Mouse (Mus musculus): ENCODE results near the gene Olfr466. TPM values are rescaled to one million over a fixed set of nuclear protein-coding genes. Genes with fewer than 3 reads are reported as not detected.

The Olfr466 gene
- polyA plus RNA-seq (2016; fragmentation: Nextera tagmentation; extraction: Ambion mirVana): not detected in 2 replicates

DNA sequence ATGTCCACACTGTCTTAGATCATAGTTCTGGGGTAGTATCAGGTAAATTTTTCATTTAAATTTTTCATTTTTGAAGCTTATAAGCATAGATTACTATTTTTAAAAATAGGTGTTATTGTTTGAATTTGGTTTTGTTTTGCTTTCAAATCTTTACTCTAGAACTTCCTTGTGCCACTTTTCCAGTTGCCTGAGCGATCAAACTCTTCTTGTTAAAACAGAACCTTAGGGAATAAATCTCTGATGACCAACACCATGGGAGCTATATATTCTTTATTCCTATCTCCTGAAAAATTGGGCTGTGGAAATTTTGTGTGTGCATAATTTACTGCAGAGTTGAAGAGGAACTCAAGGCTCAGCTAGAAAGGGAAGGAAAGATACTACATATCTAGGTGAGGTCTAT is at the start of gene Olfr466:
Gene Olfr466 (plus strand): TSS at position 301 of the 400 bp plus-strand sequence.
- no peaks in the 10 kb centered on the region for H3K27me3 ChIP-seq (ENCODE audit: poor library complexity, severe bottlenecking)
- 74% methylated on average over 1 of the region's 1 CpGs for WGBS
- no peak for DNase-seq (ENCODE audit: extremely low spot score, low spot score)
- H3K9me3 ChIP-seq: 0 out of 2 replicates have a peak, but pooled peaks cover 4% of the 10 kb centered on the region
- no peak within 1 kb of the TSS for H3K27ac ChIP-seq
- H3K36me3 ChIP-seq (replicated peaks): no peaks in the 10 kb centered on the region
- H3K4me3 ChIP-seq: no peak within 1 kb of the TSS
- H3K4me1 ChIP-seq: no peaks in the 10 kb centered on the region

DNA sequence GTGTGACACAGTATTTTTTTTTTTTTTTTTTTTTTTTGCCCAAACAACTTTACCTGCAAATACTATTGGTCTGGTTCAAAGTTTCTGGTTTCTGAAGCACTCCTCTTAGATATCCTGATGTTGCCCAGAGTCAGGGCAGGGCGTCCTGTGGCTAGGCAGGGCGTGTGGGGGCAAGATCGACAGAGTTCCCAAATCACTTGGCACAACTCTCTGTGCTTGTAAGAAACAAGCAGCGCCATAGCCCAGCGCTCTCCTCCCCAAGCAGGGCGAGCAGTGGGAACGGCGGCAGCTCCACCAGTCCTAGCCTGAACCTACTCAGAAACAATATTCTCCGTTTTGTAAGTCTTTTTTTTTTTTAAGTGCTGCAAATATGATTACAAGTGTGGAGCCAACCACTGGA is 49.4 kb upstream of the Olfr466 start:
- no peak overlapping the region for H3K27ac ChIP-seq
- 94% methylated on average over 9 of the region's 9 CpGs for WGBS

GRCm38 (mm10) chr13:65101232-65101631 is 48.8 kb upstream of the Olfr466 start:
- Histone ChIP-seq H3K36me3 (replicated peaks) (peaks cover 27% of the 10 kb centered on the region), H3K27ac (no peak overlapping the region), H3K27me3 (ENCODE audit: poor library complexity, severe bottlenecking) (no peaks in the 10 kb centered on the region), H3K4me3 (no peak overlapping the region), H3K9me3 (peaks cover 66% of the 10 kb centered on the region), H3K4me1 (no peaks in the 10 kb centered on the region)
- DNase-seq (ENCODE audit: extremely low spot score, low spot score): no peak
- WGBS: 92% methylated on average over 3 of the region's 3 CpGs

More for the DNA sequence above, 49.4 kb upstream of the Olfr466 start:
- H3K4me3 ChIP-seq: no peak overlapping the region
- DNase-seq (ENCODE audit: extremely low spot score, low spot score): no peak
- H3K9me3 ChIP-seq: peaks cover 60% of the 10 kb centered on the region
- no peaks in the 10 kb centered on the region for H3K27me3 ChIP-seq (ENCODE audit: poor library complexity, severe bottlenecking)
- H3K36me3 ChIP-seq (replicated peaks): peaks cover 28% of the 10 kb centered on the region
- no peaks in the 10 kb centered on the region for H3K4me1 ChIP-seq

DNA sequence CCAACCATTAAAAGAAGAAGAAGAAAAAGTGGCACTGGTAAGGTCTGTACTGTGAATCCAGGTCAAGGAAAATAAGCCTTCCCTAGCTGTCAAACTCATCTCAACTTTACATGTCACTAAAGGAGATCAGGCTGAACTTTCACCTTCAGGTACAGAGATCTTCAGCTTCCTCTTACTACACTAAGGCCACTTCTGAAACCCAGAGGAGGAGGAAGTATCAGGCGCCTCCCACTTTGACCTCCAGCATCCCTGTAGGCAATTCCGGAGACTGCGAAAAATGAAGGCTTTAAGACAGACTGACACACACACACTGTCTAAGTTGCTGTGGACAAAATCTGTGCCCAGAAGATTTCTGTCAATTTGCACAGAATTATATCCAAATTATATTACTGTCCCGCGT is 38.1 kb upstream of the Olfr466 start:
- WGBS: 1% methylated on average over 5 of the region's 5 CpGs
- H3K36me3 ChIP-seq (replicated peaks): peaks cover 16% of the 10 kb centered on the region
- H3K27me3 ChIP-seq (ENCODE audit: poor library complexity, severe bottlenecking): no peaks in the 10 kb centered on the region
- H3K27ac ChIP-seq: peak overlapping the region; percentile 92
- peaks cover 15% of the 10 kb centered on the region for H3K4me1 ChIP-seq
- peak; percentile 15 for DNase-seq (ENCODE audit: extremely low spot score, low spot score)
- peak overlapping the region; percentile 87 for H3K4me3 ChIP-seq
- peaks cover 16% of the 10 kb centered on the region for H3K9me3 ChIP-seq

- Histone ChIP-seq H3K4me3 (peak within 1 kb of the TSS; percentile 87), H3K36me3 (replicated peaks) (peaks cover 12% of the 10 kb centered on the region), H3K9me3 (peaks cover 10% of the 10 kb centered on the region), H3K4me1 (peaks cover 15% of the 10 kb centered on the region), H3K27me3 (ENCODE audit: poor library complexity, severe bottlenecking) (no peaks in the 10 kb centered on the region), H3K27ac (peak within 1 kb of the TSS; percentile 92)
- DNase-seq (ENCODE audit: extremely low spot score, low spot score): peak; percentile 87
- WGBS: under 1% methylated on average over 60 of the region's 60 CpGs
Observed at GRCm38 (mm10) chr13:65112459-65113110, 37.5 kb upstream of the Olfr466 start, which contains the start of gene Mfsd14b. Gene Mfsd14b, minus strand, starts transcription at chr13:65112975.

GRCm38 (mm10) chr13:65113239-65113638 is 36.8 kb upstream of the Olfr466 start:
- no peak for DNase-seq (ENCODE audit: extremely low spot score, low spot score)
- Histone ChIP-seq H3K4me3 (peak overlapping the region; percentile 87), H3K27me3 (ENCODE audit: poor library complexity, severe bottlenecking) (no peaks in the 10 kb centered on the region), H3K36me3 (replicated peaks) (peaks cover 8% of the 10 kb centered on the region), H3K9me3 (peaks cover 5% of the 10 kb centered on the region; the same call in 1 of the 2 replicates), H3K27ac (peak overlapping the region; percentile 92), H3K4me1 (peaks cover 15% of the 10 kb centered on the region)
- WGBS: 61% methylated on average over 3 of the region's 3 CpGs

- DNase-seq (ENCODE audit: extremely low spot score, low spot score): no peak
- no peak overlapping the region for H3K27ac ChIP-seq
- WGBS: 75% methylated on average over 3 of the region's 3 CpGs
- no peaks in the 10 kb centered on the region for H3K9me3 ChIP-seq
- no peaks in the 10 kb centered on the region for H3K27me3 ChIP-seq (ENCODE audit: poor library complexity, severe bottlenecking)
- H3K4me3 ChIP-seq: no peak overlapping the region
- H3K36me3 ChIP-seq (replicated peaks): no peaks in the 10 kb centered on the region
- H3K4me1 ChIP-seq: no peaks in the 10 kb centered on the region
Observed at GRCm38 (mm10) chr13:65120984-65121383, 29.1 kb upstream of the Olfr466 start.

- H3K27ac ChIP-seq: no peak overlapping the region
- H3K4me1 ChIP-seq: no peaks in the 10 kb centered on the region
- no peak overlapping the region for H3K4me3 ChIP-seq
- no peak for DNase-seq (ENCODE audit: extremely low spot score, low spot score)
- no peaks in the 10 kb centered on the region for H3K36me3 ChIP-seq (replicated peaks)
- H3K9me3 ChIP-seq: no peaks in the 10 kb centered on the region
- H3K27me3 ChIP-seq (ENCODE audit: poor library complexity, severe bottlenecking): no peaks in the 10 kb centered on the region
- WGBS: 97% methylated on average over 1 of the region's 1 CpGs
Observed at GRCm38 (mm10) chr13:65122111-65122510, 27.9 kb upstream of the Olfr466 start.

DNA sequence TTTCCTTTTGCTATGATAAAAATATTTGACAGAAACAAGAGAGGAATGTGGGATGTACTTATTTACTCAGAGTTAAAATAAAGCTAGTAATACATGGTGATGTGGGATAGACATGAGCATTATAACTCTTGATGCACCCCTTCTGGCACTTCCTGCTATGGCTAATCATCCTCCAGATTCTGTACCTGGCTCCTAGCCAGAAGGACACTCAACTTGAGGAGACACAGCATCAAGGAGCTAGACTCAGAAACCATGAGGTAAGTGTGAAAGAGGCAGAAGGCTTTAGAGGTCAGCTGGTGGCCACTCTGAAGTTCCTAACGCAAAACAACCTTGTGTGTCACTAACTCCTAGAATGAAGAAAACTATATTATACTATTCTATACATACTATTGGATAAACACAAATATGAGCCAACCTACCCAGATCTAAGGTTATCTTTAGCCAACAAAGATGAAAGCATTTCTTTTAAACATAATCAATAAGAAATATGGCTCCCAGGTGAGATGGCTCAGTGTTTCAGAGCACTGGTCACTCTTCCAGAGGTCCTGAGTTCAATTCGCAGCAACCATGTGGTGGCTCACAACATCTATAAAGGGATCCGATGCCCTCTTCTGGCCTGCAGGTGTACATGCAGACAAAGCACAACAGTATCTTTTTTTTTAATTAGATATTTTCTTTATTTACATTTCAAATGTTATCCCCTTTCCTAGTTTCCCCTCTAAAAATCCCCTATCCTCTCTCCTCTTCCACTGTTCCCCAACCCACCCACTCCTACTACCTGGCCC is 22.8 kb upstream of the Olfr466 start:
- H3K4me1 ChIP-seq: no peaks in the 10 kb centered on the region
- no peak overlapping the region for H3K27ac ChIP-seq
- WGBS: 69% methylated on average over 3 of the region's 3 CpGs
- DNase-seq (ENCODE audit: extremely low spot score, low spot score): no peak
- no peaks in the 10 kb centered on the region for H3K36me3 ChIP-seq (replicated peaks)
- H3K4me3 ChIP-seq: no peak overlapping the region
- no peaks in the 10 kb centered on the region for H3K27me3 ChIP-seq (ENCODE audit: poor library complexity, severe bottlenecking)
- H3K9me3 ChIP-seq: 0 out of 2 replicates have a peak, but pooled peaks cover 2% of the 10 kb centered on the region

GRCm38 (mm10) chr13:65137789-65138188 is 12.3 kb upstream of the Olfr466 start, which contains the start of gene Olfr465-ps1:
Gene Olfr465-ps1, plus strand, starts transcription at chr13:65138089.
- 89% methylated on average over 4 of the region's 4 CpGs for WGBS
- no peaks in the 10 kb centered on the region for H3K4me1 ChIP-seq
- H3K9me3 ChIP-seq: peaks cover 2% of the 10 kb centered on the region; the same call in 1 of the 2 replicates
- H3K36me3 ChIP-seq (replicated peaks): no peaks in the 10 kb centered on the region
- H3K27me3 ChIP-seq (ENCODE audit: poor library complexity, severe bottlenecking): no peaks in the 10 kb centered on the region
- no peak for DNase-seq (ENCODE audit: extremely low spot score, low spot score)
- no peak within 1 kb of the TSS for H3K4me3 ChIP-seq
- no peak within 1 kb of the TSS for H3K27ac ChIP-seq

DNA sequence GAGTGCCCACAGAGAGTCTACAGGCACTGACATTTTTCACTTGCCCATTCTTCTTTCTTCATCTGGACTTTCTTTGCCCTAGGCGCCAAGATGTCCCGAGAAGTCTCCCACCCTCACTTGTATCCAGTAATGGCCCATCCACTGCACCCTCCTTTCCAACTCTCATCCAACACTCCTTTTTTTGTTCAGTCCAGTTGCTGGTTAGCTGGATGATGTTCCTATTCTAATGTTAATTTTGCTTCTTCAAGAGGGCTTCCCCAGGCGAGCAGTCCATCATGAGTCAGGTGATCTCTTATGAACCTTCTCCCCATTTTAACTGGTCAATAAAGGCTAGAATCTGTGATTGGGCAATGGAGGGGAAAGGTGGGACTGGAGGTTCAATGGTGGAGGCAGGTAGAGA is 24.1 kb downstream of the Olfr466 start:
- Histone ChIP-seq H3K27me3 (ENCODE audit: poor library complexity, severe bottlenecking) (no peaks in the 10 kb centered on the region), H3K4me1 (peaks cover 6% of the 10 kb centered on the region), H3K27ac (no peak overlapping the region), H3K4me3 (no peak overlapping the region), H3K36me3 (replicated peaks) (no peaks in the 10 kb centered on the region), H3K9me3 (peaks cover 5% of the 10 kb centered on the region; the same call in 1 of the 2 replicates)
- 84% methylated on average over 3 of the region's 3 CpGs for WGBS
- no peak for DNase-seq (ENCODE audit: extremely low spot score, low spot score)

DNA sequence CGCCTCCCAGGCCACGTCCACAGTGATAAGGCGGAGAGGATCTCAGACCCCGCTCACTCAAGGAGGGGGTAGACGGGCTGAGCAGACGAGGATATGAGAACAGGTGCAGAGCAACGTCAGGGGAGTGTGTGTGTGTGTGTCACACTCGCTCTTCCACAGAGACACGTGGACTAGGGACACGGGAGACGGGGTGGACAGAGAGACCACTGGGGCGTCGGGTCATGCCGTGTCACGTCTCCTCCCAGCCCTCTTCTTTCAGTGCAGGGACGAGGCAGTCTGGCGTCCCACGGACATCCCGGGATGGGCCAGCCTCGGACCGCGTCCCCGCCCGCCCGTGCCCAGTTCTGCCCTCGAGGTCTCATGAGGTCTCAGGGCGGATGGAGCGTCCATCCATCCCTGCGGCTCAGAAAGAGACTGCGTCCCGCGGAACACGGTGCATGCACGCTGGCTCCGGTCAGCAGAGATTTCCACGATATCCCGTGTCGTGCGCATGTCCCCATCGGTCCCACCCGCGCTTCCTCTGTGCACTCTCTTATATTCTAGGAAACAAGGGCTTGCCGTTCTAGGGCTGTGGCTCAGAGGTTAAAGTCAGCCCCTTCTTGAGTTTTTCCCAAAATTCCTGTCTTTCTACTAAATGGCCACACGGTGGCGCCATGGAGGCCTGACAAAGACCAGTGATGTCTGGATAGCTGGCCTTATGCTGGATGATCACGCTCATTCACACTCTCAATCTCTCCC is 25.9 kb downstream of the Olfr466 start:
- Histone ChIP-seq H3K27me3 (ENCODE audit: poor library complexity, severe bottlenecking) (no peaks in the 10 kb centered on the region), H3K9me3 (peaks cover 5% of the 10 kb centered on the region; the same call in 1 of the 2 replicates), H3K4me1 (peaks cover 6% of the 10 kb centered on the region), H3K4me3 (peak overlapping the region; percentile 49), H3K36me3 (replicated peaks) (no peaks in the 10 kb centered on the region), H3K27ac (0 out of 2 replicates have a peak overlapping the region, but pooled peaks have one; percentile 25)
- WGBS: 27% methylated on average over 40 of the region's 46 CpGs
- peak; percentile 39 for DNase-seq (ENCODE audit: extremely low spot score, low spot score)

Data from forebrain, embryonic 10.5 days (tissue).